Mouse (Mus musculus) bone marrow macrophage, adult 2 months (primary cell): ENCODE results near the gene Zfp750. TPM values are rescaled to one million over a fixed set of nuclear protein-coding genes. Genes with fewer than 3 reads are reported as not detected.

Source experiments
- H3K27ac ChIP-seq: 2 replicates; pipeline ENCODE4 v1.5.1; 2012; ENCODE audit warnings: low read depth, low read length; ENCODE audit not compliant: insufficient read depth
- H3K4me1 ChIP-seq: 2 replicates; pipeline ENCODE4 v1.6.1; 2012; ENCODE audit warnings: low read length; ENCODE audit not compliant: control insufficient read depth, insufficient read depth
- H3K4me3 ChIP-seq: 2 replicates; pipeline ENCODE4 v1.5.1; 2012; ENCODE audit warnings: mild to moderate bottlenecking, low read length, moderate library complexity; ENCODE audit not compliant: insufficient read depth
- CTCF ChIP-seq: IDR thresholded peaks from 2 replicates; pipeline ENCODE4 v1.5.1; 2012; ENCODE audit warnings: low read depth, mild to moderate bottlenecking, low read length, moderate library complexity
- POLR2A ChIP-seq: IDR thresholded peaks from 2 replicates; pipeline ENCODE4 v1.6.1; 2012; ENCODE audit warnings: mild to moderate bottlenecking, low read depth, low read length, borderline replicate concordance
- polyA plus RNA-seq: library from polyadenylated mRNA; stranded (reverse); fragments of >200 nt; gene quantifications from 2 replicates; pipeline ENCODE4 v1.2.4, GENCODE M21; 2012; ENCODE audit not compliant: missing spikeins, insufficient read depth, insufficient read length

The Zfp750 gene
- polyA plus RNA-seq, 1 experiment = not detected

DNA sequence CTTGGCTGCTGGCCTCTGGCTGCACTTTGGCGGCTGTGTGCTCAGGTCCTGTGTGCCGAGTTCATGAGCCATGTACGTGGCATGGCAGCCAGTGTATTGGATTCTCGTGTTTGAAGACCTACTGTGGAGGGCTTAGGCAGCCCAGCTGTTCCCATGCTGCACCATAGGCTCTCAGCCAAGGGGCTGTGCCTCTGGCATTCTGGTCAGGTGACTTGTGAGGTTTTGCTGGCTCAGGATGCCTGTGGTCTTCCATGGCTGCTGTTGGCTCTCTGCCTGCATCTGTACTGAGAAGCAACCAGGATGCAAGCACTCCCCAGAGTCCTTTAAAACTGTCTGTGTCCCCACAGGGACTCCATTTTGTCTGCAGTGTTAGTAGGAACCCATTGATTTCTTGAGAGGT, 33.0 kb upstream of the Zfp750 start:
- peaks cover 32% of the 10 kb centered on the region for H3K4me1 ChIP-seq
- peak overlapping the region; percentile 33; the same call in 1 of the 2 replicates for H3K27ac ChIP-seq
- H3K4me3 ChIP-seq = no peak overlapping the region
- TF ChIP-seq POLR2A = no peak
- no peak for TF ChIP-seq CTCF

DNA sequence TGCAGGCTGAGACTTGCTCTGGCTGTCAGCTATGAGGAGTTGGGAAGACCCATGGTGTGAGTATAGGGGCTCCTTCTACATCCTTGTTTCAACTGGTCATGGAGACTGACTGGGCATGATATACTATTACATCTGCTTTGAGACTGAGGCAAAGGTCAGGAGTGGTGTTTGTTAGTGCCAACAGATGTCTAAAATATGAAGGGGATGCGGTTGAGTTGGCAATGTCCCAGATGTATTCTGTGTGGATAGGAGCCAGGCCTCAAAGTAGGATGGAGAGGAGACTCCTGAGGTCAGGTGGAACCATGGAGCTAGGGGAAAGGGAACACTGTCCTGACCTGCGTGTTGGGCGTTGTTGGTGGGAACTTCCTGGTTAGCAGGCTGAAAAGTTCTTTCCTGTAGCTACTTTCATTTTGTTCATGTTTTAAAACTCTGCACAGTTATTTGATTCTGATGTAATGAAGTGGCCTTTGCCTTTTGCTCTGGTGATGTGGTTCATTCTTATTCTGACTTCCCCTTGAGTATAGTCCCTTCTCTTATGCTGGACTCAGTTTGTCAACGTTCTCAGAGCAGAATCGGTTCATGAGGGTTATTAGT, 32.2 kb upstream of the Zfp750 start:
- peaks cover 36% of the 10 kb centered on the region for H3K4me1 ChIP-seq
- peak overlapping the region; percentile 7; the same call in 1 of the 2 replicates for H3K27ac ChIP-seq
- TF ChIP-seq POLR2A (no peak), CTCF (no peak)
- H3K4me3 ChIP-seq = no peak overlapping the region

DNA sequence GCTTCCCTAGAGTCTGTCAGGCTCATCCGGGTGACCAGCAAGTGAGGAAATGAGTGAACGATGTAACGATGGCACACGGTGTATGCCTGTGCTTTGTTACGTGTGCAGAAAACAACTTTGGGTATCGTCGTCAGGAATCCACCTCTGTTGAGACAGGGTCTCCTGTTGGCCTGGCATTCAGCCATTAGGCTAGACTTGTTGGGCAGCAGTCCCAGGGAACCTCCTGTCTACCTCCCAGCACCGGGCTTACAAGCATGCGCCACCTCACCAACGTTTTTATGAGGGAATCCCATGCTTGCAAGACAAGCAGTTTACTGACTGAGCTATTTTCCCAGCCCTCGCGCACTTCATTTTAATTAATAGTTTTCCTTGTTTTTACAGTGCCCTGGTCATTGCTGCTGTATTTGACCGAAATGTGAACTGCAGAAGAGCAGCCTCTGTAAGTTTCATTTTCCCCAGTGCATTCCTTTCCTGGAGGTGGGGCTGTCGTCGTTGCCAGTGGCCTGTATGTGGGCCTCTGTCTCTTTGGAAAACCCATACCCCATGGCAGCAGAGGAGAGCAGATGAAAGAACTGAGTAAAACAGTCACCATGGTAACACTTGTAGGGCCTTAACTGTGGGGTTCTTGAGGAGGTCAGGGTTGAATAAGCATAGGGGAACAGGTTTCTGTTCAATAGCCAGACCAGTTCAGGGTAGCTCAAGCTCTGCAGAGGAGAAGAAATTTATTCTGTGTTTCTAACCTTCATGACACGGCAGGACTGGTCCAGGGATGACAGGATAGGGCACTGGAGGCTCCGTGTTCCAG, 30.9 kb upstream of the Zfp750 start:
- Histone ChIP-seq H3K4me3 (no peak overlapping the region), H3K27ac (no peak overlapping the region), H3K4me1 (peaks cover 40% of the 10 kb centered on the region)
- TF ChIP-seq CTCF = no peak
- no peak for TF ChIP-seq POLR2A

DNA sequence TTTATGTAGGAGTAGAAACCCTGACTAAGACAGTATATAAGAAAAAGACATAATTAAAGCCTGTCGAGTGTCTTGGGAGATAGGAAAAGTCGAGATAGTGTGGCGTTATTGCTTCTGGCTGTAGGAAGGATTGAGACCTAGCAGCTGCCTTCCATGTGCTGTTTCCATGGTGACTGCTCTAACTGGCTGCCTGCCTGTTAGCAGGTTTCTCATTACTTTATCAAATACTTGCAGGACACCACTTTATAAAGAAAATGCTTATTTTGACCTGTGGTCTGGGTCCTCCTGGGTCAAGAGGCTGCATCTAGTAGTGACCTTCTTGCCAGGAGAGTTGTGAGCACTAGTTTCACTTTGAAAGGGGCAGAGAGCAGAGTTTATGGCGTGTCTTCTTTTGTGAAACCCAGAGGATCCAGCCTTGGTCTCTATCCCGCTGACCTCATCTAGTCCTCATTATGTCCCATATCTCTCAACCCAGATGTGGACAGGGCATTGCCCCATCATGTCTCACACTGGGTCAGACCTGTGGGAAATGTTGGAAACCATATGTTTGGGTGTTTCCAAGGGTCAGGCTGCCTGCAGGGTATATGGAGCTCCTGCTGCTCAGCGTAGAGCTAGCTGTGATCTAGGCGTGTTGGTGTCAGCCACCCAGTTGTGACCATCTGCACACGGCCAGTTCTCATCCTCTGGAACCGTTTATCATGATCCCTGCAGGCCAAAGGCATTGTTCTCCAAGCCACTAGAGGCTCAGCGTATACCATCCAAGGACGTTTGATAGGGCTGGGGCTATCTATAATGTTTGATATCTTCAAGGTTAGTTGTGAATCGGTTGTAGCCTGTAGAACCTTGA, 30.1 kb upstream of the Zfp750 start:
- Histone ChIP-seq H3K4me3 (no peak overlapping the region), H3K27ac (no peak overlapping the region), H3K4me1 (peaks cover 40% of the 10 kb centered on the region)
- TF ChIP-seq POLR2A (no peak), CTCF (no peak)

DNA sequence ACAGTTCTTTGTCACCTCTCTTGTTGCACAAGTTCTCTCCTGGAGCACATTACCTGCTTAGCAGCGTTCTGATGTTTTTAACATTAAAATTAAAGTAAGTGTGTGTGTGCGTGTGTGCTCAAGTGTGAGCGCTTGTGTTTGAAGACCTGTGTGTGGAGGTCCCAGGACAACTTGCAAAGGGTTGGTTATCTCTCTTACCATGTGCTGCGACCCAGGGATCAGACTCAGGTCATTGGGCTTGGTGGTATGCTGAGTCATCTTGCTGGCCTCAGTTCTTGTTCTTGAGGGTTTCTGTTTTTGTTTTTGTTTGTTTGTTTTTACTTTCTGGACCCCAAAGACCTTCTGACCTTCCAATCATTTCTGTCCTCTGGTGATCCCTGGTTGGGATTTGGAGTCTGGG, 28.8 kb upstream of the Zfp750 start:
- TF ChIP-seq POLR2A = no peak
- TF ChIP-seq CTCF = no peak
- Histone ChIP-seq H3K4me1 (peaks cover 34% of the 10 kb centered on the region), H3K27ac (no peak overlapping the region), H3K4me3 (no peak overlapping the region)

DNA sequence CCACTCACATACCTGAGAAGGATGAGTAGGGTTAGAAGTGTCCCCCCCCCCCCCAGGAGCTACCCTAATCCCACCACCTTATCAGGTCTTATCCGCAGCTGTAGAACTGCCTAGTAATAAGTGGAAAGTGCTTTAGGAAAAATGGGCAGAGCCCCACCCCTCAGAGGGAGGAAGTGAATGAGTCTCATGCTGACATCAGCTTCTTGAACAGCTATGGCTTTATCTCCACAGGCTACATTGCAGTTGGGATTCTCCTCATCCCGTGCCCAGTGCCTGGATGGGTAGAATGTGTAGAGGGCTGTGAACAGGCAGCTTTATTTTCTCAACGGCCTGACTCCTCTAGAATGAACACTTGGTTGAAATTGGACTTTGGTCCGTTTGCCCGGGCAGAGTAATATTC, 28.1 kb upstream of the Zfp750 start:
- H3K4me1 ChIP-seq = peaks cover 30% of the 10 kb centered on the region

DNA sequence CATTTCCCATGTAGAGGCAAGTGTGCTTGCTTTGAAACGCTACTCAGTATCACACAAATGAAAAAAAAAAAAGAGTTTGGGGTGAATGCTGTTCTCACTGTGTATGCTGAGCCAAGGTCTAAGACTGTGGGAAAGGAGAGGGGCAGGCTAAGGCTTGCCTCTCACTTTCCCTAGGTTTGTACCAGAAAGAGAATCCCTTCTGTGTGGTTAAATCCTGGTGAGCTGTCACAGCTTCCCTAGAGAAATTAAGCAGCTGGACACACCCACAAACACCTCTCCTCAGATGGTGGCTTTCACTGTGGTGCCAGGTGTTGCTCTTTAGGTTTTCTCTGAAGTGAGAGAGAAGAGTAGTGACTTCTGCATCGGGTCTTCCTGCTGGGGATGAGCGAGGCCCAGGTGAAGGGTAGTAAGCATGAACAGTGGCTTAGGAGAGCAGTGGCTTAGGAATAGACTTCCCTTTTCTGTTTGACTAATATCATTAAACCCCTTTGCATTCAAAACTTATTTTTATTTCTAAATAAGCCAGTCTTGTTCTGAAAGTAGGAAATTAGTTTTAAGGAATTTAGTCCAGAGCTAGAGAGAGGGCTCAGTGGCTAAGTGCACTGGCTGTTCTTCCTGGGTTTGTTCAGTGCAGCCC, 26.4 kb upstream of the Zfp750 start:
- Histone ChIP-seq H3K27ac (no peak overlapping the region), H3K4me1 (peaks cover 20% of the 10 kb centered on the region)
- no peak for TF ChIP-seq POLR2A
- TF ChIP-seq CTCF = no peak

More for the DNA sequence above, 28.1 kb upstream of the Zfp750 start:
- TF ChIP-seq CTCF (no peak), POLR2A (no peak)
- Histone ChIP-seq H3K4me3 (no peak overlapping the region), H3K27ac (no peak overlapping the region)

DNA sequence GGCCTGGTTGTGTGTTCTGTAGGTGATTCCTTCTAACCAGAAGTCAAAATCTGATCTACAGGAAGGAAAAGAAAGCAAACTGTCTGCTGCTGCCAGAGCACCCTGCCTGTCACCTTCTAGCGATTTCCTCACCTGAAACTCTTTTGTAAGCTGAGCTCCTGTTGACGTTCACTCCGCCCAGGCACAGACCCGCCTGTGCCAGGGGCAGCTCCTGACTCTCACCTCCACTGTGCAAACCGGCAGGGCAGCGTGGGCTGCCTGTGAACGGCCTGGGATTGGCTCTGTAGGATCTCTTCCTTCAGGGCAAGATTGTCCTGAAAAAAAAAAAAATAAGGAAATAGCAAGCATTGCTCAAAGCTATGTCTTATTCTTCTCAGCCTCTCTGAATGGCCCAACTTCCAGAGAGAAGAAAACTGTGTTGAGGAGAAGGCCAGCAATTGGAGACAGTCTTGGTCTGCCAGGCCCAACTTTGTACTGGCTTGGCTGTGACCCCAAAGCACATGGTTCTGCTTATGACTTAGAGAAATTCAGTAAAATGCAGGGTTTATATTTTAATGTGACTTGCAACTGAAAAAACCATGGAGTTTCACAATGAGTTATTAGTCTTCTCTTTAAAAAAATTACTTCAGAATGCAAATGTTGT, 25.7 kb upstream of the Zfp750 start:
- Histone ChIP-seq H3K4me1 (peaks cover 20% of the 10 kb centered on the region), H3K4me3 (no peak overlapping the region), H3K27ac (no peak overlapping the region)
- no peak for TF ChIP-seq POLR2A
- TF ChIP-seq CTCF = no peak

More for the DNA sequence above, 26.4 kb upstream of the Zfp750 start:
- no peak overlapping the region for H3K4me3 ChIP-seq

DNA sequence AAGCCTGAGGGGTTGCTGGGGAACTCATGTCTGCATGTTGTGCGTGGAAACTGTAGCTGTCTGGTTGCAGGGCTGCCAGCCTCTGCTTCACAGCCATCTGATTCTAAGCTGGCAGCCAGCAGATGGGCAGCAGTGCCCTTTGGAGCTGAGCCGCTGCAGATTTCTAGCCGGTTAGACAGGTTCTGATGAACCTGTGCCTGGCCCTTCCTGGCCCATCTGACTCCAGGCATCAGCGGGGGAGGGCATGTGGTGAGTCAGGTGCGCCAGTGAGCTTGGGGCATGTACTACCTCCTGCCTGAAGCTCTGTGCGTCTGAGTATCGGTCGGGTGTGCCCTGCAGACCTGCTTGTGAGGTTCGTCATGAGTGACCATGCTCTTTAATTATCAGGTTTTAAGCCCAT, 24.8 kb upstream of the Zfp750 start:
- peaks cover 20% of the 10 kb centered on the region for H3K4me1 ChIP-seq
- no peak overlapping the region for H3K4me3 ChIP-seq
- TF ChIP-seq CTCF = no peak
- TF ChIP-seq POLR2A = no peak
- no peak overlapping the region for H3K27ac ChIP-seq
